Mouse (Mus musculus) kidney, adult 9 months (tissue): ENCODE results near the gene Il11ra2.
"Not testable (repeated sequence)": the region's sequence is repeated elsewhere in the genome, so short reads cannot be mapped to it uniquely, and the experiment has no call there.

Source experiments
- DNase-seq: peaks from one replicate; pipeline ENCODE4 v3.0.0; 2022

Gene Il11ra2

DNA sequence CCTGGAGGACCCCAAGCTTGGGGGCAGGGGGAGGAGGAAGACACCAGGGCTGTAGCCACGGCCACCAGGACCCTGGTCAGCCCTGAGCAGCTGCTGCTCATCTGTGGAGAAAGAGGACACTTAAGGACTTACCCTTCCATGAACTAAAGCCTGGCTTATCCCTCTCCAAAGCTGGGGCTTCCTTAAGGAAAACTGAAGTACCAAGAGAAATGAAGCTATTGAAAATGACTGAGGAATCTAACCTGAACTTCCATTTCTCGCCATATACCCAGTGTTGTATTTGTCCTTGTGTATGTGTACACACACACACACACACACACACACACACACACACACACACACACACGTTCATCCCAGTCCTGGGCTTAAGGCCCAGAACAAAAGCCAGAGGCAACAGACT, at the start of gene Il11ra2:
Gene Il11ra2, minus strand, starts transcription at position 101 of the 400 bp plus-strand sequence.
- not testable (repeated sequence) for DNase-seq

GRCm38 (mm10) chr4:42682183-42682524, 20.5 kb upstream of the Il11ra2 start:
- not testable (repeated sequence) for DNase-seq

GRCm38 (mm10) chr4:42681473-42682182, 19.9 kb upstream of the Il11ra2 start:
- not testable (repeated sequence) for DNase-seq

DNA sequence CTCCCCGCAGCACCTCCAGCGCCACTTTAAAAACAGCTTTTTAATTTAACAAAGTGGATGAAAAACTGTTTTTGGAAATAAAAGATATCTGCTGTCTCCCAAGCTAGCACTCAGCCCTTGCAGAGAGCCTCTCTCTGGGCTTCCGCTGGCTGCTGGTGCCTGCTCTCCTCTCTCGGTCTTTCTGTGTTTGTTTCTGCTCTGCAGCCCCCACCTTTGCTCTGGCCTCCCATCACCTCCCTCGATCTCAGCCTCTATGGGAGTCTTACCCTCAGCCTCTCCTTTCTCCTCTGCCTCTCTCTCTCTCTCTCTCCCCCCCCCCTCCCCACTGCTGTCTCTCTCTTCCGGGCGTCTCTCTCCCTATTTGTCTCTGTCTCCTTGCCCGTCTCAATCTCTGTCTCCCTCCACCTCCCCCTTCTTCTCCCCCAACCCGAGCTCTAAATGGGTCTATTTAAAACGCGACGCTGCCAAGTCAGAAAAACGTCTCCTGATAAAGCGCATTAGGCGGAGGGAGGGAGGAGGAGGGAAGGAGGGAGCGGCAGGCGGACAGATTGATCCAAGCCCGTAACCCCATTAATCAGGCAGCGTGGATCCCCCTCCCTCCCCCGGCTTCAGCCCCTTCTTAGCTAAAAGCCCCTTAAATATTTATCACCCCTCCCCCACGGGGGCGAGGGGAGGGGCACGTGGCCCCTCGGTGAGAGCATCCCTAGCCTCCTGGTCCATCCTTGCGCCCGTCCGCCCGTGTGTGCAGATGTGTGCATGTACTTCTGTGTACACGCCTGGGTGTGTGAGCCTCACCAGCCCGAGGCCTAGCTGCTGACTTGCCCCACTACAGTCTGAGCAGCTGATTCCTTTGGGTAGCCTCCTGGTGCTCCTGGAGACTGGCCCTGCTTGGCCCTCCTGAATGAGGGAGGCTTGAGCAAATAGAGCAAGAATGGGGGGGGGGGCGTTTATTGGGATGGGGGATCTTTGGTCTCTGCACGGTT, 19.0 kb upstream of the Il11ra2 start:
- not testable (repeated sequence) for DNase-seq

- DNase-seq = not testable (repeated sequence)
Observed at GRCm38 (mm10) chr4:42679365-42679764, 17.7 kb upstream of the Il11ra2 start.

- DNase-seq = not testable (repeated sequence)
Observed at GRCm38 (mm10) chr4:42675415-42675814, 13.7 kb upstream of the Il11ra2 start.

DNA sequence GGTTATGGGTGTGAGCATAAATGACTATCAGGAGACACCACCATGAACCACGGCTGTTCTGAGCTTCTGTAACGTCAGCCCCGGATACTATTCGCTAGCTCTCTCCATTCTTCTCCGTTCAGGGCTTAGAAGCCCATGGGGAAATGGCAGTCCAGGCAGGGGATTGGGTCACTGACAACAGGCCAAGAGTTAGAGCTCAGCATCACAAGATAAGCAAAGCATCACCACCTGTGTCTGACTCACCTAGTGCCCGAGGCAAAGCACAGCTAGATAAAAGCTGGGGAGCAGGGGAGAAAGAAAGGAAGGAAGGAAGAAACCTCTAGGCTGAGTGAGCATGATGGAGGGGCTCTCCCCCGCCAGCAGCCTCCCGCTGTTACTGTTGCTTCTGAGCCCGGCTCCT, 6.7 kb downstream of the Il11ra2 start, which contains the start of gene Ccl27b:
Gene Ccl27b, plus strand, starts transcription at position 301 of the 400 bp plus-strand sequence.
- DNase-seq = not testable (repeated sequence)

- DNase-seq = not testable (repeated sequence)
Observed at GRCm38 (mm10) chr4:42629419-42629818, 32.3 kb downstream of the Il11ra2 start, which contains the start of gene Gm2564. TSS of gene Gm2564 (plus strand) at chr4:42629719.

- DNase-seq = not testable (repeated sequence)
Observed at GRCm38 (mm10) chr4:42611895-42612294, 49.8 kb downstream of the Il11ra2 start, which contains the start of gene Gm10591. TSS of gene Gm10591 (plus strand) at chr4:42612195.
